Mouse (Mus musculus) midbrain, postnatal 0 days (tissue): ENCODE measurements around the gene Alg9. TPM values are rescaled to one million over a fixed set of nuclear protein-coding genes. Genes with fewer than 3 reads are reported as not detected.

Experiments used
- ATAC-seq: fragments of 200-750 bp; cut with Nextera tagmentation; 2 replicates; pipeline ENCODE4 v1.8.0; 2017; ENCODE audit warnings: moderate number of reproducible peaks, mild to moderate bottlenecking, moderate TSS enrichment, moderate library complexity; ENCODE audit not compliant: low FRiP score
- DNase-seq: peaks from one replicate; pipeline ENCODE4 v3.0.0-alpha.2; 2015; ENCODE audit warnings: low spot score
- H3K27ac ChIP-seq: fragments of 300-500 bp; sonication (generic); 2 replicates; pipeline ENCODE4 v1.5.1; 2014; ENCODE audit warnings: low read depth, mild to moderate bottlenecking, low read length, mixed read lengths
- H3K27me3 ChIP-seq: fragments of 300-500 bp; sonication (generic); 2 replicates; pipeline ENCODE4 v1.6.1; 2014; ENCODE audit warnings: low read length, control low read depth, mixed read lengths; ENCODE audit not compliant: insufficient read depth
- H3K36me3 ChIP-seq: fragments of 300-500 bp; sonication (generic); 2 replicates; pipeline ENCODE4 v1.6.1; 2014; ENCODE audit warnings: low read length, control low read depth, mixed read lengths; ENCODE audit not compliant: insufficient read depth
- H3K4me1 ChIP-seq: fragments of 300-500 bp; sonication (generic); 2 replicates; pipeline ENCODE4 v1.6.1; 2014; ENCODE audit warnings: mild to moderate bottlenecking, control low read depth, antibody characterized with exemption, low read length, mixed read lengths; ENCODE audit not compliant: insufficient read depth
- H3K4me2 ChIP-seq: fragments of 300-500 bp; sonication (generic); 2 replicates; pipeline ENCODE4 v1.6.1; 2014; ENCODE audit warnings: low read depth, mild to moderate bottlenecking, low read length, mixed read lengths; ENCODE audit not compliant: poor library complexity, severe bottlenecking
- H3K4me3 ChIP-seq: fragments of 300-500 bp; sonication (generic); 2 replicates; pipeline ENCODE4 v1.5.1; 2014; ENCODE audit warnings: low read depth, mild to moderate bottlenecking, low read length, moderate library complexity
- H3K9ac ChIP-seq: fragments of 300-500 bp; sonication (generic); replicated peaks from 2 replicates; pipeline ENCODE4 v1.6.1; 2014; ENCODE audit warnings: mild to moderate bottlenecking, low read length, moderate library complexity, mixed read lengths; ENCODE audit not compliant: poor library complexity, severe bottlenecking
- H3K9me3 ChIP-seq: fragments of 300-500 bp; sonication (generic); 2 replicates; pipeline ENCODE4 v1.6.1; 2016; ENCODE audit warnings: low read length, control low read depth
- CTCF ChIP-seq: IDR thresholded peaks from 2 replicates; pipeline ENCODE4 v1.5.1; 2016; ENCODE audit warnings: antibody characterized with exemption, mild to moderate bottlenecking
- WGBS: fragments of 180-500 bp; shearing (Covaris S2); extraction: QIAGEN DNeasy Blood & Tissue Kit; methylation state at CpG from one replicate; pipeline ENCODE4 v1.1.7; 2014; 5-methylcytosine and 5-hydroxymethylcytosine counted together
- polyA plus RNA-seq: library from polyadenylated mRNA; unstranded; fragments of >200 nt; fragmentation: Nextera tagmentation; extraction: Ambion mirVana; gene quantifications from 2 replicates; pipeline ENCODE4 v1.2.1, GENCODE M21; 2015
- total RNA-seq: library from RNA; depleted of rRNA; stranded (reverse); fragments of >200 nt; gene quantifications from 2 replicates; pipeline ENCODE4 v1.2.3, GENCODE M21; 2014

Gene Alg9
- total and polyA plus RNA-seq, 2 experiments from 2014 or later, result 57.3 to 106 TPM

DNA sequence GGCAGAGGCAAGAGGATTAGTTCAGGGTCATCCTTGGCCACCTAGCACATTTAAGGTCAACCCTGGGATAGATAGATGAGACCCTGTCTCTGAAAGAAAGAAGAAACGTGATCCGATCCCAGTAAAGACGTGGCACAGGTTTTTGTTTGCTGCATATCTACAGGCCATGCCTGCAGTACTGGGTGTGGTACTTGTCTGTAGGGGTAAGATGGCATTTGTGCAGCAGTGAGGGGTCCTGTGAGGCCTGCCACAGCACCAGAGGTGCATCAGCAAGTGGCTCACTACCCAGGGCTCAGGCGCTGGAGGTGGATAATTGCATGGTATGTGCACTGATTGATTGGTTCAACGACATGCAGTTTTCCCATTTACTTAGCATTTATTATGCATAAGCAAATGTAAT, 39.0 kb downstream of the Alg9 start:
- H3K4me1 ChIP-seq, result no peaks in the 10 kb centered on the region
- H3K27me3 ChIP-seq, result no peaks in the 10 kb centered on the region
- ATAC-seq, result no peak
- H3K9me3 ChIP-seq, result no peaks in the 10 kb centered on the region
- no peak overlapping the region for H3K9ac ChIP-seq
- WGBS, result 95% methylated on average over 5 of the region's 5 CpGs
- DNase-seq, result no peak
- H3K27ac ChIP-seq, result no peak overlapping the region
- peaks cover 51% of the 10 kb centered on the region for H3K36me3 ChIP-seq
- TF ChIP-seq CTCF, result no peak
- H3K4me2 ChIP-seq, result no peak overlapping the region
- H3K4me3 ChIP-seq, result no peak overlapping the region

DNA sequence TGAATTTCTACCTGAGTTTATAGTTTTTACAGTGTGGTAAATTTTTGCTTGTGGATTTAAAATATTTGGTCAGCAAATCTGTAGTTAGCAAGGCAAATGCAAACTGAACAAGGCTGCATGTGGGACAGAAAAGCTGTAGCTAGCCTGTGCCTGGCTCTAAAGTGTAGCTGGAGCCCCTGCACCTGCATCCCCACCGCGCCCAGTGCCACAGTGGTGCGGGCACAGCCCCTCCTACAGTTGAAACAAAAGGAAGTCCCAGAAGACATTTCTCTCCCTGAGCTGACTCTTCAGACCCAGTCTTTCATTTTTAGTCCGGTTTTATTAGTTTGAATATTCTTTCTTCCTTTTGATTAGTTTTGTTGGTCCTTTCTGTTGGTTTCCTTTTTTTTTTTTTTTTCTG, 40.8 kb downstream of the Alg9 start:
- no peak overlapping the region for H3K27ac ChIP-seq
- no peak overlapping the region for H3K4me2 ChIP-seq
- H3K4me1 ChIP-seq, result no peaks in the 10 kb centered on the region
- no peak overlapping the region for H3K9ac ChIP-seq
- peaks cover 39% of the 10 kb centered on the region for H3K36me3 ChIP-seq
- no peaks in the 10 kb centered on the region for H3K27me3 ChIP-seq
- no peak for DNase-seq
- TF ChIP-seq CTCF, result no peak
- H3K9me3 ChIP-seq, result no peaks in the 10 kb centered on the region
- 98% methylated on average over 4 of the region's 4 CpGs for WGBS
- ATAC-seq, result no peak
- H3K4me3 ChIP-seq, result no peak overlapping the region

DNA sequence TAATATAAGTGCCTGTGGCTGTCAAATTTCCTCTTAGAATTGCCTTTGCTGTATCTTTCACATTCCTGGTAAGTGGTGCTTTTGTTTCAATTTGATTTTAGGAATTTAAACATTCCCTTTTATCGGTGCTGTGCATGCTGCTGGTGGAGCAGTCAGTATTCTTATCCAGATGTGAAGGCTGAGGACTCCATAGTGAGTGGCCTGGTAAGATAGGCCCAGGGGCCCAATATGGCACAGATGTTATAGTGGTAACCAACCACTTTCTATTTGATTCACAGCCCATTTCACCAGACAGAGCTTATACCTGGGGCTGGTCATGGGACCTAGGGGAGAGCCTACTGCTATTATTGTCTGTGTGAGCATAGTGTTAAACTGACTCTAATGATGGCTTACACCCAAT, 41.7 kb downstream of the Alg9 start:
- Histone ChIP-seq H3K36me3 (peaks cover 38% of the 10 kb centered on the region), H3K9me3 (no peaks in the 10 kb centered on the region), H3K4me3 (no peak overlapping the region), H3K4me1 (no peaks in the 10 kb centered on the region), H3K27me3 (no peaks in the 10 kb centered on the region), H3K9ac (no peak overlapping the region), H3K4me2 (no peak overlapping the region), H3K27ac (no peak overlapping the region)
- no peak for DNase-seq
- no peak for ATAC-seq
- 95% methylated on average over 1 of the region's 1 CpGs for WGBS
- no peak for TF ChIP-seq CTCF

DNA sequence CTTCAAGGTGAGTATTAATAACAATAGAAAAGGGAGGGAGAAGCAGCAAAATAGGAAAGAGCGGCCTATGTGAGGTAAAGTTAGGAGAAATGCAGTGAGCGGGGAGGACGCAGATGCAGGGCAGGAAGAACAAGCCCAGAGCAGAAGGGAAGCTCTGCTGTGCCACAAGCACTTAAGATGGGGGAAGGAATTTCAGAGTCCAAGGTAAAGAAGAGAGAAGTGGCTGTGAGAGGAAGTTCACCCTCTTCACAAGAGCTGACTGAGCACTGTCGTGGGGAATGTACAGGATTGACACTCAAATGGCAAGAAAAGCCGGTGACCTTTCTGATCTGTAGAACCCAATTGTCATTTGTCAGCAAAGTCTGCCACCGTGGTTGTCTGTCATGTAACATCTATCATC, 43.2 kb downstream of the Alg9 start:
- Histone ChIP-seq H3K4me1 (no peaks in the 10 kb centered on the region), H3K27me3 (no peaks in the 10 kb centered on the region), H3K4me2 (no peak overlapping the region), H3K27ac (no peak overlapping the region), H3K9me3 (no peaks in the 10 kb centered on the region), H3K36me3 (peaks cover 33% of the 10 kb centered on the region), H3K9ac (no peak overlapping the region), H3K4me3 (no peak overlapping the region)
- WGBS, result 97% methylated on average over 6 of the region's 6 CpGs
- DNase-seq (no peak), ATAC-seq (no peak)
- no peak for TF ChIP-seq CTCF

DNA sequence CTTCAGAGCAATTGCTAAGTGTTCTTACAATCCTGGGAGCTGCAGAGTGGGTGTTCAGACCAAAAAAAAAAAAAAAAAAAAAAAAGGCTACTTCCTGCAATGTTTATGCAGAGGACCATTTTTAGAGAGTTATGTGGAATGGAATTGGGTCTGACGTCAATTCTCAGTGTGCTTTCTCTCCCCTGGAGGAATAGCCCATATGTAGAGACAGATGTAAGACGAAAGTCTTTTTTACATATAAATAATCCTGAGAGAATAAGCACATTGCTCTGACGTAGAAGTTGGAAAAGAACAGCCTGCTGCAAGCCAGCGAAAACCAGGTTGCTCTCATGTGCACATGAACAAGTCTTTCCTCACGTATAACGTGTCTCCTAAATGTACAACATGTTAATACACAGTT, 44.9 kb downstream of the Alg9 start:
- H3K27ac ChIP-seq, result no peak overlapping the region
- H3K4me3 ChIP-seq, result no peak overlapping the region
- no peak overlapping the region for H3K9ac ChIP-seq
- DNase-seq (no peak), ATAC-seq (no peak)
- H3K27me3 ChIP-seq, result no peaks in the 10 kb centered on the region
- H3K36me3 ChIP-seq, result peaks cover 32% of the 10 kb centered on the region
- H3K4me1 ChIP-seq, result no peaks in the 10 kb centered on the region
- TF ChIP-seq CTCF, result no peak
- 90% methylated on average over 6 of the region's 6 CpGs for WGBS
- H3K4me2 ChIP-seq, result no peak overlapping the region
- H3K9me3 ChIP-seq, result no peaks in the 10 kb centered on the region

DNA sequence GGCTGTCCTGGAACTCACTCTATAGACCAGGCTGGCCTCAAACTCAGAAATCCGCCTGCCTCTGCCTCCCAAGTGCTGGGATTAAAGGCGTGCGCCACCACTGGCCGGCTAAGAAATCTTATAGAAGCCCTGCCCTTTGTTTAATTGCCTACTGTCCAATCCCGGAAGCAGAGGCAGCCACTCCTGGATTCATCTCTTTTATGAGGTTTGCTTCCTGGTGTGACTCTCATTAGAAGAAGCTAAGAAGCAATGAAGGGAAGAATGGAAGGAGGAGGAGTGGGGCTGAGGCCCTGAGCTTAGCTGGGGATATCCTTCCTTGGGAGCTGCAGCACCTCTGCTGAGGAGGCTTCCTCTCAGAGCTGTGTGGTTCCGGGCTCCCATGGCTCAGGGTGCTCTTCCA, 46.8 kb downstream of the Alg9 start:
- Histone ChIP-seq H3K9me3 (no peaks in the 10 kb centered on the region), H3K4me1 (no peaks in the 10 kb centered on the region), H3K27me3 (no peaks in the 10 kb centered on the region), H3K4me3 (no peak overlapping the region), H3K27ac (no peak overlapping the region), H3K9ac (no peak overlapping the region), H3K4me2 (no peak overlapping the region), H3K36me3 (peaks cover 29% of the 10 kb centered on the region)
- TF ChIP-seq CTCF, result no peak
- WGBS, result 84% methylated on average over 5 of the region's 6 CpGs
- no peak for DNase-seq
- no peak for ATAC-seq
